ENCODE assay signal across 13 mouse cellular contexts in the genomic region with DNA sequence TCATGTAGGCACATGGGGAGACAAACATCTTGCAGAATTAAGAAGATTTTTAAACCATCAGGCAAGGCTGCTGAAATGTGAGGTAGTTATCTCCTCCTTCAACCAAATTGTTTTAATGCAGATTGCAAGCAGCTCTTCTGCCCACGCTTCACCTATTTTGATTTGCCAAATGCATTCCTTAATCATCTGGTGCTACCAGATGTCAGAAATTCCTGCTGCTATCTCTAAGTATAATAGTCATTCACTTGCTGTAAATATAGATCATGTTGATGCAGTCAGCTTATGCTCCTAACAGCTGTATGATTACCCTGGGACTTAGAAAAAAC.
"Had no signal": no experiment of that assay in that cellular context is flagged by ENCODE, and none has a peak within 500 bp of the region (broad histone marks: within the 10 kb centered on the region; RNA-seq: fewer than 3 reads in every experiment).

No protein-coding gene starts in this region.

- H3K27ac ChIP-seq: kidney, postnatal 0 days; limb, embryonic 15.5 days; liver, embryonic 12.5 days; lung, embryonic 15.5 days; macrophage; midbrain, embryonic 12.5 days; neural tube, embryonic 13.5 days; stomach, postnatal 0 days had no signal

- H3K4me3 ChIP-seq: limb, embryonic 15.5 days; liver, embryonic 12.5 days; lung, embryonic 15.5 days; megakaryocyte, embryonic 14.5 days; midbrain, embryonic 12.5 days; neural tube, embryonic 13.5 days had no signal

- H3K9ac ChIP-seq: limb, embryonic 15.5 days; liver, embryonic 12.5 days; lung, embryonic 15.5 days; midbrain, embryonic 12.5 days; neural tube, embryonic 13.5 days had no signal

- H3K27me3 ChIP-seq: limb, embryonic 15.5 days; liver, embryonic 12.5 days; lung, embryonic 15.5 days; megakaryocyte, embryonic 14.5 days; midbrain, embryonic 12.5 days; neural tube, embryonic 13.5 days had no signal

- DNase-seq: lung, postnatal 14 days; thymus, adult 18-20 months; thymus, postnatal 14 days had no signal

- H3K36me3 ChIP-seq: limb, embryonic 15.5 days; liver, embryonic 12.5 days; lung, embryonic 15.5 days; midbrain, embryonic 12.5 days; neural tube, embryonic 13.5 days had no signal

- H3K4me2 ChIP-seq: limb, embryonic 15.5 days; liver, embryonic 12.5 days; lung, embryonic 15.5 days; midbrain, embryonic 12.5 days; neural tube, embryonic 13.5 days had no signal

- H3K4me1 ChIP-seq: limb, embryonic 15.5 days; liver, embryonic 12.5 days; lung, embryonic 15.5 days; megakaryocyte, embryonic 14.5 days; midbrain, embryonic 12.5 days; neural tube, embryonic 13.5 days had no signal

- H3K9me3 ChIP-seq: limb, embryonic 15.5 days; liver, embryonic 12.5 days; lung, embryonic 15.5 days; megakaryocyte, embryonic 14.5 days; midbrain, embryonic 12.5 days; neural tube, embryonic 13.5 days had no signal

- ATAC-seq: liver, embryonic 12.5 days; midbrain, embryonic 16.5 days had no signal
